Mouse (Mus musculus): ENCODE measurements around the gene Ubtd1. TPM values are rescaled to one million over a fixed set of nuclear protein-coding genes. Genes with fewer than 3 reads are reported as not detected.
"Not testable (repeated sequence)": the region's sequence is repeated elsewhere in the genome, so short reads cannot be mapped to it uniquely, and the experiment has no call there.

Gene Ubtd1
- polyA plus RNA-seq, 1 experiment from 2014 or later: 9.9 TPM

DNA sequence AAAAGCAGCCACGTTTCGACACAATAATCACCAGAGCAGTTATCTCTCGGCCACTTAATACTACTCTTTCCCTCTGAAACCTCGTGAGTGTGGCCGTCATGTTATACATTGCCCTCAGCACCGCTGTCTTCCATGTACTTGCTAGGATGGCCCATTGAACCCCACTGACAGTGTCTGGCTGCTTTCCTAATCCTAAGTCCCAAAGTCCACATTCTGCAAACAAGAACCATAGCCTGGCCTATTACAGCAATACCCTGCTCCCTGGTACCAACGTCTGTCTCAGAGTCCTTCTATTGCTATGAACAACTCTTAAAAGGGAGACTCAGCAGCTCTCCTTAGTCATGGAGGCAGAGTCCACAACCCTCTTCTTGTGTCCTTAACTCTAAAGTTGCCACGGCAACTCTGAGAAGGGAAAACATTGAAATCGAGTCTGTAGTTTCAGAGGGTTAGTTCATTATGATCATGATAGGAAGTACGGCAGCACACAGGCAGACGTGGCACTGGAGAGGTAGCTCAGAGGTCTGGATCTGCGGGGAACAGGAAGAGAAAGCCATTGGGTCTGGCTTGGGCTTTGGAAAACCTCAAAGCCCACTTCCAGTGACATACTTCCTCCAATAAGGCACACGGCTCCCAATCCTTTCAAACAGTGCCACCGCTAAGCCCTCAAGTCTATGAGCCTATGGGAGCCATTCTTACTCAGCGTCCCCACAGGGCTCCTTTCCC is 90.5 kb downstream of the Ubtd1 start:
- Histone ChIP-seq H3K9ac (ENCODE audit: low read length) (no peak overlapping the region), H3K9me3 (ENCODE audit: control insufficient read depth, low read length) (no peaks in the 10 kb centered on the region), H3K27ac (ENCODE audit: low read depth) (no peak overlapping the region), H3K36me3 (ENCODE audit: control insufficient read depth, insufficient read depth, low read length) (peaks cover 18% of the 10 kb centered on the region), H3K4me3 (ENCODE audit: low read depth, low read length) (no peak overlapping the region), H3K4me1 (replicated peaks; ENCODE audit: control insufficient read depth, insufficient read depth, low read length) (no peaks in the 10 kb centered on the region), H3K27me3 (replicated peaks; ENCODE audit: control insufficient read depth, insufficient read depth, low read length) (no peaks in the 10 kb centered on the region), H3K4me2 (ENCODE audit: low read length) (no peak overlapping the region)
- DNase-seq (ENCODE audit: low spot score) (no peak), ATAC-seq (replicated peaks; ENCODE audit: low FRiP score, low TSS enrichment, low read depth) (no peak)
- 78% methylated on average over 15 of the region's 15 CpGs for WGBS

- Histone ChIP-seq H3K4me3 (ENCODE audit: low read depth, low read length) (no peak overlapping the region), H3K27ac (ENCODE audit: low read depth) (no peak overlapping the region), H3K9me3 (ENCODE audit: control insufficient read depth, low read length) (no peaks in the 10 kb centered on the region), H3K4me1 (replicated peaks; ENCODE audit: control insufficient read depth, insufficient read depth, low read length) (no peaks in the 10 kb centered on the region), H3K27me3 (replicated peaks; ENCODE audit: control insufficient read depth, insufficient read depth, low read length) (no peaks in the 10 kb centered on the region), H3K4me2 (ENCODE audit: low read length) (no peak overlapping the region), H3K9ac (ENCODE audit: low read length) (no peak overlapping the region), H3K36me3 (ENCODE audit: control insufficient read depth, insufficient read depth, low read length) (peaks cover 22% of the 10 kb centered on the region)
- no peak for DNase-seq (ENCODE audit: low spot score)
- 77% methylated on average over 7 of the region's 7 CpGs for WGBS
- ATAC-seq (replicated peaks; ENCODE audit: low FRiP score, low TSS enrichment, low read depth): no peak
Measured at GRCm38 (mm10) chr19:42072802-42073201, 91.2 kb downstream of the Ubtd1 start.

DNA sequence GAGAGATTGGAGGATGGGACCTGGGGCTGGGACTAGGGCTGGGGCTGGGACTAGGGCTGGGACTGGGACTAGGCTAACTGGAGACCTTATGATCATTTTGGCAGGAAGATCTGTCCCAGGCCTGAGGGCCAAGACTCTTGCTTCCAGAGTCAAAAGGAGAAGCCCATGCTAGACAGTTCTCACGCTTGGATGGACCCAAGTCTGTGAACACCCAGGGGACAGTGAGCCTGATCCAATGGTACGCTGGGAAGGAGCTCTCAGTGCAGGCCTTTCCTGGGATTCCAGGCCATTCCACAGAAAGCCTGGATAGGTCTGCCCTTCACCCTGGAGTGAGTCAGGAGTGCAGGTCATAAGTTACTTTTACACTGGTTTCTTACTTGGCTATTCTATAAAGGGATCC is 93.5 kb downstream of the Ubtd1 start:
- DNase-seq (ENCODE audit: low spot score): no peak
- WGBS: 81% methylated on average over 2 of the region's 2 CpGs
- Histone ChIP-seq H3K36me3 (ENCODE audit: control insufficient read depth, insufficient read depth, low read length) (peaks cover 22% of the 10 kb centered on the region), H3K4me2 (ENCODE audit: low read length) (no peak overlapping the region), H3K4me1 (replicated peaks; ENCODE audit: control insufficient read depth, insufficient read depth, low read length) (no peaks in the 10 kb centered on the region), H3K9me3 (ENCODE audit: control insufficient read depth, low read length) (no peaks in the 10 kb centered on the region), H3K4me3 (ENCODE audit: low read depth, low read length) (no peak overlapping the region), H3K27me3 (replicated peaks; ENCODE audit: control insufficient read depth, insufficient read depth, low read length) (no peaks in the 10 kb centered on the region), H3K9ac (ENCODE audit: low read length) (no peak overlapping the region), H3K27ac (ENCODE audit: low read depth) (no peak overlapping the region)
- no peak for ATAC-seq (replicated peaks; ENCODE audit: low FRiP score, low TSS enrichment, low read depth)

GRCm38 (mm10) chr19:42075992-42076391 is 94.4 kb downstream of the Ubtd1 start:
- Histone ChIP-seq H3K4me2 (ENCODE audit: low read length) (no peak overlapping the region), H3K9ac (ENCODE audit: low read length) (no peak overlapping the region), H3K4me1 (replicated peaks; ENCODE audit: control insufficient read depth, insufficient read depth, low read length) (no peaks in the 10 kb centered on the region), H3K27ac (ENCODE audit: low read depth) (no peak overlapping the region), H3K9me3 (ENCODE audit: control insufficient read depth, low read length) (no peaks in the 10 kb centered on the region), H3K4me3 (ENCODE audit: low read depth, low read length) (no peak overlapping the region), H3K27me3 (replicated peaks; ENCODE audit: control insufficient read depth, insufficient read depth, low read length) (no peaks in the 10 kb centered on the region), H3K36me3 (ENCODE audit: control insufficient read depth, insufficient read depth, low read length) (peaks cover 22% of the 10 kb centered on the region)
- 92% methylated on average over 16 of the region's 16 CpGs for WGBS
- no peak for DNase-seq (ENCODE audit: low spot score)
- ATAC-seq (replicated peaks; ENCODE audit: low FRiP score, low TSS enrichment, low read depth): no peak

DNA sequence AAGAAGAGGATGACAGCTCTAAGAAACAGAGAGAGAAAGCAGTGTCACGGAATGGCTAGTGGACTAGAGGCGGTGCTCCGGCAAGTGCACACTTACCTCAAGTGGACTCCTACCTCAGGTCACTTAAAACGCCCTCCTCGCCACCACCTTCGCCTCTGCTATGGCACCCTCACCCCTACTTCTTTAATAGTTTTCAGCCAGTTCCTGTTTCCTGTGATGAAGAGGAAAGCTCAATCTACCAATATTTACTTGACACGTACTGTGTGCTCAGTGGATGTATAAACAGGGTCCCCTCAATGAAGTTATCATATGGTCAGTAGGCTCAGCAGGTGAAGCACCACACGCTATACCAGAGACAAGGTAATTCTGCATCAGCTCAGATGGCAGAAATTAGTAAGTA is 97.0 kb downstream of the Ubtd1 start:
- Histone ChIP-seq H3K27me3 (replicated peaks; ENCODE audit: control insufficient read depth, insufficient read depth, low read length) (no peaks in the 10 kb centered on the region), H3K4me1 (replicated peaks; ENCODE audit: control insufficient read depth, insufficient read depth, low read length) (no peaks in the 10 kb centered on the region), H3K4me3 (ENCODE audit: low read depth, low read length) (no peak overlapping the region), H3K36me3 (ENCODE audit: control insufficient read depth, insufficient read depth, low read length) (peaks cover 22% of the 10 kb centered on the region), H3K9me3 (ENCODE audit: control insufficient read depth, low read length) (no peaks in the 10 kb centered on the region), H3K27ac (ENCODE audit: low read depth) (no peak overlapping the region), H3K9ac (ENCODE audit: low read length) (no peak overlapping the region), H3K4me2 (ENCODE audit: low read length) (no peak overlapping the region)
- ATAC-seq (replicated peaks; ENCODE audit: low FRiP score, low TSS enrichment, low read depth) (no peak), DNase-seq (ENCODE audit: low spot score) (peak; percentile 40)
- WGBS: 93% methylated on average over 8 of the region's 8 CpGs

- H3K27me3 ChIP-seq (replicated peaks; ENCODE audit: control insufficient read depth, insufficient read depth, low read length): no peaks in the 10 kb centered on the region
- H3K4me3 ChIP-seq (ENCODE audit: low read depth, low read length): no peak overlapping the region
- 94% methylated on average over 12 of the region's 12 CpGs for WGBS
- H3K4me2 ChIP-seq (ENCODE audit: low read length): no peak overlapping the region
- H3K9ac ChIP-seq (ENCODE audit: low read length): no peak overlapping the region
- no peaks in the 10 kb centered on the region for H3K9me3 ChIP-seq (ENCODE audit: control insufficient read depth, low read length)
- ATAC-seq (replicated peaks; ENCODE audit: low FRiP score, low TSS enrichment, low read depth) (no peak), DNase-seq (ENCODE audit: low spot score) (no peak)
- no peaks in the 10 kb centered on the region for H3K4me1 ChIP-seq (replicated peaks; ENCODE audit: control insufficient read depth, insufficient read depth, low read length)
- H3K27ac ChIP-seq (ENCODE audit: low read depth): no peak overlapping the region
- peaks cover 22% of the 10 kb centered on the region for H3K36me3 ChIP-seq (ENCODE audit: control insufficient read depth, insufficient read depth, low read length)
Measured at GRCm38 (mm10) chr19:42079006-42079405, 97.4 kb downstream of the Ubtd1 start.

DNA sequence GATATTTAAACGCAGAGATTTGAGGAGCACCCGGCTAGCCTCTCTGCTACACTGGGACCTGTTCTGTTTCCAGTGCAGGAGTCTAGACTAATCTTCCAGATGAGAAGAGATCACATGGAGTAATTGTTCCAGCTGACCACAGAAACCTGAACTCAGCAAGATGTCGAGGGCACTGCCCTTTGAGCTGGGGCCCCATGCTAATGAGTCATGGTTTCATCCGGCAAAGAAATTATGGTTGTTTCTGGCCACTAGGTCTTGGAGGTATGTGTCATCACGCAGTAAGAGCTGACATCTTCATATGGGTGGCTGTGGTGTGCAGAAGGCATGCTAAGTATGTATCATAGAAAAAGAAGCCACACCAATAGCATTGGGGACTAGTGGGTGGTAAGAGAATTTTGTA is 98.4 kb downstream of the Ubtd1 start:
- Histone ChIP-seq H3K27me3 (replicated peaks; ENCODE audit: control insufficient read depth, insufficient read depth, low read length) (no peaks in the 10 kb centered on the region), H3K27ac (ENCODE audit: low read depth) (no peak overlapping the region), H3K4me2 (ENCODE audit: low read length) (no peak overlapping the region), H3K36me3 (ENCODE audit: control insufficient read depth, insufficient read depth, low read length) (peaks cover 17% of the 10 kb centered on the region), H3K4me1 (replicated peaks; ENCODE audit: control insufficient read depth, insufficient read depth, low read length) (no peaks in the 10 kb centered on the region), H3K4me3 (ENCODE audit: low read depth, low read length) (no peak overlapping the region), H3K9ac (ENCODE audit: low read length) (no peak overlapping the region), H3K9me3 (ENCODE audit: control insufficient read depth, low read length) (no peaks in the 10 kb centered on the region)
- peak; percentile 43 for DNase-seq (ENCODE audit: low spot score)
- ATAC-seq (replicated peaks; ENCODE audit: low FRiP score, low TSS enrichment, low read depth): no peak
- WGBS: 76% methylated on average over 5 of the region's 5 CpGs

GRCm38 (mm10) chr19:42080469-42080868 is 98.9 kb downstream of the Ubtd1 start:
- Histone ChIP-seq H3K4me1 (replicated peaks; ENCODE audit: control insufficient read depth, insufficient read depth, low read length) (peaks cover 1% of the 10 kb centered on the region; the same call in 1 of the 2 replicates), H3K9ac (ENCODE audit: low read length) (no peak overlapping the region), H3K4me2 (ENCODE audit: low read length) (no peak overlapping the region), H3K4me3 (ENCODE audit: low read depth, low read length) (no peak overlapping the region), H3K36me3 (ENCODE audit: control insufficient read depth, insufficient read depth, low read length) (peaks cover 12% of the 10 kb centered on the region), H3K9me3 (ENCODE audit: control insufficient read depth, low read length) (no peaks in the 10 kb centered on the region), H3K27me3 (replicated peaks; ENCODE audit: control insufficient read depth, insufficient read depth, low read length) (no peaks in the 10 kb centered on the region), H3K27ac (ENCODE audit: low read depth) (no peak overlapping the region)
- peak; percentile 36 for DNase-seq (ENCODE audit: low spot score)
- 86% methylated on average over 11 of the region's 11 CpGs for WGBS
- no peak for ATAC-seq (replicated peaks; ENCODE audit: low FRiP score, low TSS enrichment, low read depth)

DNA sequence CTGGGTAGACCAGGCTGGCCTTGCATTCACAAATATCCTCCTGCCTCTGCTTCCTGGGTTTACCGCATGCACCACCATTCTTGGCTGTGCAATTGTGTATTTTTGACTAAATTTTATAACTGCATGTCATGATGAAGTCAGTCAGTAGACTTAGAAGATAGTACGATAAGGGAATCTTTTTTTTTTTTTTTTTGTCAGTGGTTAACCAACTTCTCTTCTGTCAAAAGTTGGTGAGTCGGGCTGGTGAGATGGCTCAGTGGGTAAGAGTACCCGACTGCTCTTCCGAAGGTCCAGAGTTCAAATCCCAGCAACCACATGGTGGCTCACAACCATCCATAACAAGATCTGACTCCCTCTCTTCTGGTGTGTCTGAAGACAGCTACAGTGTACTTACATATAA is 100.0 kb downstream of the Ubtd1 start:
- H3K27me3 ChIP-seq (replicated peaks; ENCODE audit: control insufficient read depth, insufficient read depth, low read length); H3K27ac ChIP-seq (ENCODE audit: low read depth); H3K9me3 ChIP-seq (ENCODE audit: control insufficient read depth, low read length); H3K4me1 ChIP-seq (replicated peaks; ENCODE audit: control insufficient read depth, insufficient read depth, low read length); H3K9ac ChIP-seq (ENCODE audit: low read length); ATAC-seq (replicated peaks; ENCODE audit: low FRiP score, low TSS enrichment, low read depth); H3K4me2 ChIP-seq (ENCODE audit: low read length); H3K4me3 ChIP-seq (ENCODE audit: low read depth, low read length); DNase-seq (ENCODE audit: low spot score); H3K36me3 ChIP-seq (ENCODE audit: control insufficient read depth, insufficient read depth, low read length): not testable (repeated sequence)
- 91% methylated on average over 5 of the region's 5 CpGs for WGBS

Measured in intestine, embryonic 14.5 days (tissue).